Mouse (Mus musculus) lung, postnatal 25 days (tissue): Measurements from ENCODE around the gene Nme7.

Source experiments
- DNase-seq: peaks from one replicate; pipeline ENCODE4 v3.0.0; 2022; ENCODE audit warnings: low spot score

Nme7 gene

GRCm38 (mm10) chr1:164303821-164304220, at the start of gene Nme7:
TSS of gene Nme7 (plus strand) at chr1:164304121.
- no peak for DNase-seq

DNA sequence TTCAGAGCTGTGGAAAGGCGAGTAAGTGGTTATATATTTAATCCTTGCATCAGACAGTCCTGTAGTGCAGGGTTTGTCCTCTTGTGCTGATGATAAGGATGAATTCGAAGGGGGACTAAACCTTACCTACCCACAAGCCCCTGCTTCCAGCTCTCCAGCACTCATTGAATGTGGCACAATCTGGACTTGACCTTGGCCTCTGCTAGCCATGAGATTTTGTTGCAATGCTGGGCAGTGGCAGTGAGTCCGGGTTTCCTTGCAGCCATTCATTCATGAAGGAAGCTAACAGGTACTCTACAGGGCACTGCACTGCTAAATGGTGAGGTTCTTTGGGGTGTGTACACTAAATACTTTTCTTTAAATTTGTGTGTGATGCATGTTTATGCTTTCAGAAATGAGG, 49.1 kb upstream of the Nme7 start:
- DNase-seq, result no peak

GRCm38 (mm10) chr1:164260171-164261028, 43.5 kb upstream of the Nme7 start:
- DNase-seq, result no peak

GRCm38 (mm10) chr1:164261553-164261952, 42.4 kb upstream of the Nme7 start:
- peak; percentile 16 for DNase-seq

DNA sequence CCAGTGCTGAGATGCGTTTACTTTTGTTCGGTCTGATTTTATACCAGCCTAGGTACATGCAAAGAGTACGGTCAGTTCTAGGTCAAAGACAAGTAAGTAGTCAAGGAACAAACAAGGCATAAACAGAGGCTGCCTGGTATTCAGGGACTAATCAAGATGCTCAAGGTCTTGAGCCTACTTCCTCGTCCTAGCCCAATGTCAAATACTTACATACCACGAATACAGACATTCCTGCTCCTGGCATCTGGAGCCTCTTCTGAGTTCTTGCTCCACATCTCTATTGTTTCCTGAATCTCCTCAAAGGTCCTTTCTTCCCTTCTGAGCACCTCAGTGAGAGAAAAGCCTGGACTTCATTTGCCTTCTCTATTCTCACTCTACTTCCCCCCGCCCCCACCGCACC, 33.0 kb upstream of the Nme7 start:
- DNase-seq, result no peak

DNA sequence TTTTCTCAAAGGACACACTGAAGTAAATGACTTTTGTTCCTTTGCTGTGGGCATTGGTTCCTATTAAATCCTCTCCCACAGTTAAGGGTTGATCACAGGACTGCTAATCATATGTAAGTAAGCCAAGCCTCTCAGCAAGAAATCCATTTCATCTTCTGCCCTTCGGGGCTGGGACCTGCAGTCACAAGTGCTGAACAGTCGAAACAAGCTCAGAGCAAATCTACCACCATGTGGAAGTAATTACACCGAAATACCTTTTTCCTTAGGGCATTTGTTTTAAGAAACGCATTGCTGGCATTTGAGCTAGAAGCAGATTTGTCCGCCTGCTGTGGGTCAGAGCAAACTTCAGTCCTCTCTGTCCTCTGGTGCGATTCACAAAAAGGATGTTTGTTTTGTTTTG, 30.3 kb upstream of the Nme7 start:
- DNase-seq, result no peak

DNA sequence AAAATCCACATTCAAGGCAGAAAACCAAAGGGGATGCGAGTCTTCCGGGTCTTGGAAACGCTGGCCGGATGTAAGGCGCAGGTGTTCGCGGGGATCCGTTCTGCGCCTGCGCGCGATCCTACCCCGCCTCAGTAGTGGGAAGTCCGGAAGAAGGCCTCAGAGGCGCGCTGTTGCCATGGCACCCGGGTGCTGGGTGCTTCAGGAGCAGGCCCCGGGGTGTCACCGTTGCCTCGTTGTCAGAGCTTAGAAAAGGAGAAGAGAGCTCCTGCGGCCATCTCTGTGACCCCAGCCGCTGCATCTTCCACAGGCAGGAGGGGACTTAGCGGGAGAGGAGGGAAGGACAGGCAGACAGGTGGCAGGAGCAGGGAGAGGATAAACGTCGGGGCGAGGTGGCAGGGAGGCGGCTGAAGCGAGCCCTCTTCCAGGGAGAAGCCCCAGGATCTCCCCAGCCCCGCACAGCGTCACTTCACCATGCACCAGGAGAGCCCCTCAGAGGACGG, 28.4 kb upstream of the Nme7 start, which contains the start of gene Ccdc181:
Ccdc181 (plus strand) TSS at position 131 of the 500 bp plus-strand sequence.
- DNase-seq, result peak; percentile 95

- DNase-seq, result no peak
These were observed 27.4 kb upstream of the Nme7 start for GRCm38 (mm10) chr1:164276552-164276951.

DNA sequence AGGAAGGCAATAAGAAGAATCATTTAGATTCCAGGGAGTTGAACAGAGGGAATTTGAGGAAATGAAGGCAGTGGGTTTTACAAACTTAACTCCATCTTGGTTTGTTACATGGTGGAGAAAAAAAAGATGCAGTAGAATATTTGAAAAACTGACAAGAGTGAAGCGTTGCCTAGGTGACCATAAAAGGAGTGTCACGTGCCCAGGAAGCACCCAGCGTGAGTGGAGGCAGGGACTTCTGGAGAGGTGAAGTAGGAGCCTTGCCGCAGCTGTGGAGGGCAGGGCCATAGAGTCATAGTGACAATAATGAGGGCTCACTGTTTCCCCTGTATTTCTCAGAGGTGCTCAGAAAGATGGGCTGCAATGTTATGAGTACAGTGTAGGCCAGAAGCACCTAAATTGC, 24.6 kb upstream of the Nme7 start:
- no peak for DNase-seq

- DNase-seq, result no peak
These were observed 19.9 kb upstream of the Nme7 start for GRCm38 (mm10) chr1:164284007-164284406.

GRCm38 (mm10) chr1:164287406-164287805, 16.5 kb upstream of the Nme7 start:
- no peak for DNase-seq

- no peak for DNase-seq
These were observed 11.9 kb upstream of the Nme7 start for GRCm38 (mm10) chr1:164292040-164292439.

GRCm38 (mm10) chr1:164294071-164294470, 9.8 kb upstream of the Nme7 start:
- peak; percentile 43 for DNase-seq

- DNase-seq, result no peak
These were observed 7.4 kb upstream of the Nme7 start for GRCm38 (mm10) chr1:164296473-164296872.

DNA sequence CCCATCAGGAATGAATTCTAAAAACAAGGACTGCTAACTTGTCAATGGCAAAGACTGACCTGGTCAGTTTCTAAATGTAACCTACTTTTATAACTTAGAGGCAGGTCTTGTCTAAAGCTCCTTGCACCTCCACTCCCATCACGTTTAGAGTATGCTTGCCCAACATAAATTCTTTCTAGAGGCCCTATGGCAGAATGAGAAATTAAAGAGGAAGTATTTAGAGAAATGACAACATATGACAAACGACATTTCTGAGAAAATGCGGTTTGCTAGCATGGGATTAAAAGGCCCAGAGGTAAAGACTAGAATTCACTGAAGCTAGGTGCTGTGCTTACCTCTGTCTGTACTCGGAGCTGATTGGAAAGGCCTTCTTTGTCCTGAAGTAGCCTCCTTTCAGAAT, 2.0 kb upstream of the Nme7 start:
- DNase-seq, result no peak

- peak; percentile 98 for DNase-seq
These were observed 3.3 kb downstream of the Nme7 start, which contains the start of gene Blzf1 for GRCm38 (mm10) chr1:164307124-164307751. TSS of gene Blzf1 (minus strand) at chr1:164307489.

- DNase-seq, result no peak
These were observed 4.0 kb downstream of the Nme7 start for GRCm38 (mm10) chr1:164307922-164308321.

GRCm38 (mm10) chr1:164314085-164314484, 10.2 kb downstream of the Nme7 start:
- DNase-seq, result no peak

GRCm38 (mm10) chr1:164315266-164315665, 11.3 kb downstream of the Nme7 start:
- no peak for DNase-seq

- DNase-seq, result peak; percentile 69
These were observed 12.8 kb downstream of the Nme7 start for GRCm38 (mm10) chr1:164316697-164317096.

GRCm38 (mm10) chr1:164317261-164317660, 13.3 kb downstream of the Nme7 start:
- no peak for DNase-seq

DNA sequence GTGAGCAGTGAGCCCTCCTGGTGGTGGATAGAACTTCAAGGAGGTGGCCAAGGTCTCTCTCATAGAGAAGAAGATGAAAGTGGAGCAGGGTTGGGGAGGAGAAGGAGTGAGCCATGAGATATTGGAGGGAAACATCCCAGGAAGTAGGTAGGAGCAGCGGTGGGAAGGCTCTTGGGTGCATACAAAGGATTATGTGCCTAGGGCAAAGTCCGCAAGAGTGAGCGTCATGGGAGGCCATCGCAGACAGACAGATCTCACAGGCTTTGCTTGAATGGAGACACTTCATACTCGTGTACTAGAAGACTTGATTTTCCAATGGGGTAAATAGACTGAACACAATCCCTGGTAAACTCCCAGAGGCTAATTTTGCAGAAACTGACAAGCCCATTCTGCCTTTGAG, 14.6 kb downstream of the Nme7 start:
- DNase-seq, result no peak

DNA sequence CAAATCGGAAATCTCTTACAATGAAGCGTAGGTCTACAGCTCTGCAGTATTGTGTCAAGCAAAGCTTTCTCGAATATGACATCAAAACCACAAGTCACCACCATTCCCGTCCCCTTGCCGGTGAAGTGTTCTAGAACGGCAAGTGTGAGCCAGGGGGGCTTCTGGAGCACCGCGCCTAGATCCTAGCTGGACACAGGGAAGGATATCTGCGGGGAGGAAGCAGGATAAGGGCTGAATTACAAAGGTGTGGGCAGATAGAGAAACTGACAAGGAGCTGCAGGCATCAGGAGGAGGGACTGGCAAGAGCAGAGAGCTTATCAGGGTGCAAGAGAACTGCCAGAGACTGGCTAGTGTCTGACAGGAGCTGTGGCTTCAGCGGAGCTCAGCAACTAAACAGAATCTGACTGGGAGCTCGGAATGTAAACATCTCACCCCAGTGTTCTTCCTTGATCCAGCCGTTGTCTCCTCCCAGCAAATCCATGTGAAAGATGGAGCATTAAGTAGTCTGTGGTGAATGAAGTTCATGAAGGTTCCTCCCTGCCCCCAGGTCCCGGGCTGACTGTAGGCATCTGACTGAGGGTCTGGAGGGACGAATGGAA, 15.7 kb downstream of the Nme7 start:
- DNase-seq, result no peak
